Mouse (Mus musculus): Measurements from ENCODE around the gene Epn1.

The Epn1 gene

DNA sequence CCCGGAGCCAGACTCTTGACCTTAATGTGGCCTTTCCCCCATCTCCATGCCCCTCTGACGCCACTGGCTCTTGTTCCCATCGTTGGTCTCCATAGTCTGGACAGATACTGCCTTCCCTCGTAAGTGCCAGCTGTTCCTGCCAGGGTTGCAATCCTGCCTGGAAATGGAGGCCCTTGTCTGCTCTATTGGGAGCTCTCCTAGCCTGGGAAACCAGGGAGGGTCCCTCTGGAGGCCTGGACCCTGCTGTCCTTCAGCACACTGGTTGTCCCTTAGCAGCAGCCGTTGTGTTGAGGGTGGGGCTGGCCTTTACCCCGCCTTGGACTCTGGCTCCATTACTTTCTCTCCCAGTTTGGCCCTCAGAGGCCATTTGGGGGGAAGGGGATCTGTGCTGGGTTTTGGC, 12.3 kb downstream of the Epn1 start:
- DNase-seq (ENCODE audit: low read depth, low spot score): no peak

DNA sequence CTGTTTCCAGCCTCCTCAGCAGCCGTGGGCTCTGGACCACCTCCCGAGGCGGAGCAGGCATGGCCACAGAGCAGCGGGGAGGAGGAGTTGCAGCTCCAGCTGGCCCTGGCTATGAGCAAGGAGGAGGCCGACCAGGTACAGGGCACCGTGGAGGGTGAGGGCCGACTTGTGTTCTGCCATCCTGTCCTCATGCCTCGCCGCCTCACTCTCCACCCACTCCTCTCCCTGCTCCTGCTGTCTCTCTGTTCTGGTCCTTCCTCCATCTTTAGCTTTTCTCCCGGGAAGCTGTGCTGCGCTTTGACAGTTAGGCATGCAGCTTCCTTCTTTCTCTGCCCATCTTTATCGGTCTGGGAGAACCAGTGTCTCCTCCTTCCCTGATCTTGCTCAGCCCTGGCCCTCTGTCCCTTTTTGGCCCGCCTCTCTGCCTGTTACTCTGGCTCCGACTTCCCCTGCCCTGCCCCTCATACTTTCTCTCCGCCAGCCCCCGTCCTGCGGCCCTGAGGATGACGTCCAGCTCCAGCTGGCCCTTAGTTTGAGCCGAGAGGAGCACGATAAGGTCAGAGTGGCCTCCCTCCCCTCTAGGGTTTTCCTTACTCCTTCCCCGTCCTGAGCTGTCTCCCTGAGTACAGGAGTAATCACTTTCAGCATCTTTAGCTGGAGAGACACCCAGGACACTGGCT, 12.9 kb downstream of the Epn1 start:
- DNase-seq (ENCODE audit: low read depth, low spot score): no peak

DNA sequence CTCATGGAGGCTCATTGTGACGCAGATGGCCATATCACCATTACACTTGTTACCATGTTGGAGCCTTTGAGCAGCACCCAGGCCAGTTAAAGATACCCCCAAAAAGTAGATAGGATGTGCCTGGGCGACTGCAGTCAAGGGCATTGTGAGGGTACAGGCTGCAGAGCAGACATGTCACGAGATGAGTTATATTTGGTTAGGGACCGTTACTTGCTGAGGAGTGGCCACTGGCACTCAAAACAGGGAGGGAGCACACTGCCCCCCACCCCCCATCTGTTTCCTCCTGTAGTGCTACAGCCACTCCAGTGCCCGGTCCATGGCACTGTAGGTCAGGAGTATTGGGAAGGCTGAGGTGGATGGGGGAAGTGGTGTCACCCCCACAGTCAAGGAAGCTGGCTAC, 18.7 kb downstream of the Epn1 start:
- no peak for DNase-seq (ENCODE audit: low read depth, low spot score)

DNA sequence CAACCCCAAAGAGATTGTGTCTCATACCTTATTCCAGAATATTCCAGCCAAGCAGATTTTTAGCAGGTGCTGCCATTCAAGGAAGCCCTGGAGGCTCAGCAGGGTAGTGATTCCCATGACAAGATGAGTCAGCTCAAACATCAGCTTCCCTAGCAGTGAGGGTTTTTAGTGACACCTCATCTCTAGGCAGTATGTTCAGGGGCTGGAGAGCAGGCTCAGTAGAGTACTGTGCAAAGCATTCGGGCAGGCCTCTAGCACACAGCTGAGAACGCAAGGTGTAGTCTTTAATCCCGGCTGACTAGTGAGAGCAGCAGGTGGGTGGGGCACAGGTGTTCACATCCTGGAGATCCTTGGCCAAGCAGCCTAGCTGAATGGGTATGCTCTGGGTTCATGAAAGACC, 19.8 kb downstream of the Epn1 start:
- no peak for DNase-seq (ENCODE audit: low read depth, low spot score)

DNA sequence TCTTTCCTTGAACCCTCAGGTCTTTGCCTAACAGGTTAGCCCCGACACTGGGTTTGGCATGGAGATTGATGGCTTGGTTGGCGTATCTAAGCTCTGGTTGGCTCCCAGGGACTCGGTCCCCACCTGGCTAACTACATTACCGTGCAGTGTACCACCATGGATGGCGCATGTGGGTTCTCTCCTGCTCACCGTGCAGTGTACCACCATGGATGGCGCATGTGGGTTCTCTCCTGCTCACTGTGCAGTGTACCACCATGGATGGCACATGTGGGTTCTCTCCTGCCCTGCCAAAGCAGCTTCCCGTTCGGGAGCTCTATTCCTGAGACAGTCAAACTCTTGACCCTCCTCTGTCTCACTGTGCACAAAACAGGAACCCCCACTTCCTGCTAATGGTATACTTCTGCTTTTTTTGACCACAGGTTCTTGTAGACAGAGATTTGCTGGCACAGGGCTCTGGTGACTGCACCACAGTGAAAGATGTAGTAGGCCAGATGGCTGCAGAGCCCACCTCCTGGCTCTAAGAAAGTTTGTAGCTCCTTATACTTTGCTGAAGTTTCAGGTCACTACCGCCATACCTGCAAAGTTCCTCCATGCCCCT, 21.1 kb downstream of the Epn1 start:
- no peak for DNase-seq (ENCODE audit: low read depth, low spot score)

DNA sequence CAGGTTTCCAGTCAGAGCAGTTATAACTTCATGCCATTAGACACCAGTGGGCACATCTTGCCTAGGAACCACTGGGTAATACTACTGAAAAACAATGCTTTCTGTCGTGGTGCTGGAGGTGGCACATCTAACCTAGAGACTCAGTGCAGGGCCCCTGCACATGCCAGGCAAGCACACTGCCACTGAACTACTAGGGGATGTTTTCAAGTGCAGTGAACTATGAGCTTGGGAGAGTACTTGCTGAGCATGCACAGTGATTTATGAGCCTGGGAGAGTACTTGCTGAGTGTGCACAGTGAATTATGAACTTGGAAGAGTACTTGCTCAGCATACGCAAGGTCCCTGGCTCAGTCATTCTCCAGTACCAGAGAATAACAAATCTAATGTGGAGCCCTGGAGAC, 22.5 kb downstream of the Epn1 start:
- DNase-seq (ENCODE audit: low read depth, low spot score): no peak

DNA sequence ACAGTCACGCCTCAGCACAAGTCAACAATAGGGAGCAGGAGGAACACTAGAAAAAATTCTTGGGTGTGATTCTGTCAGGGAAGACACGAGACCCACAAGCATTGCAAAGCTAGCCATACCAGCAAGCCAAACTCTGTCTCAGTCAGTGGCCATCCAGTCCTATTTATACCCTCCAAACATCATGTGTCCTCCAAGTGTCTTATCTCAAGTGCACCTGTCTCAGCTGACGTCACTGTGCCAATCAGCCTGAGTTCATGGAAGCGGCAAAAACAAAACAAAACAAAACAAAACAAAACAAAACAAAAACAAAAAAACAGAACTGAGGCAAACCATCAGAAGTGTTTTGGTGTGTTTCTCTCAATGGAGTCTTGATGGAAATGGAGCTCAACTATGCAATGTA, 28.2 kb downstream of the Epn1 start:
- no peak for DNase-seq (ENCODE audit: low read depth, low spot score)

DNA sequence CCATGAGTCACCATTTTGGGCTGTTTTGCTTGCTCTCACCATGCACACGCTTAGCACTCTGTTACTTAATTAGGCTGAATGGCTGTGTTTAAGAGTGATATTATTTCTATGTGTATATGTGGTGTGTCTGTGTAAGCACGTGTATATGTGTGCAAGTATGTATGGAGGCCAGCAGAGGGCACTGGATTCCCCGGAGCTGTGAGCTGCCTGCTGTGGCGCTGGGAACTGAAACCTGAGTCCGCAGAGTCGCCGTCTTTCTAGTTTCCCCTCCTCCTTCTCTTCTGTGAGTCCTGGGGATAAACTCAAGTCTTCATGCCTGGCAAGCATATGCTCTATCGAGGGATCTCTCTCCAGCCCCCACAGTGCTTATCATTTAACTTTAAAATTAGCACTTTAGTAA, 29.3 kb downstream of the Epn1 start:
- no peak for DNase-seq (ENCODE audit: low read depth, low spot score)

DNA sequence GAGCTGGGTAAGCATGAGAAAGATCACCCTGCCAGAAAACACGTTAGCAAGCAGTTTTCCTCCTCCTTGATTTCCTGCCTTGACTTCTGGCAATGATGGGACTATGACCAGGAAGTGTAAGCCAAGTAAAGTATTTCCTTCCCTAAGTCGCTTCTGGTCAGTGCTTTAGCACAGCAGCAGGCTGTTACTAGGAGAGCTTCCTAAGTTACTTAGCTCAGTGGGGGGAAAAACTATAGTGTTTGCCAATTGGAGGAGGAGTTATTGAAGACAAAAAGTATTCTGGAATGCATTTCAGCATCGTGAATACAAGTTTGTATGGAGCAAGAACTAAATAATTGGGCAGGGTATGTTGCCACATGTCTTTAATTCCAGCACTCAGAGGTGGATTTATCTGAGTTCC, 32.7 kb downstream of the Epn1 start:
- no peak for DNase-seq (ENCODE audit: low read depth, low spot score)

DNA sequence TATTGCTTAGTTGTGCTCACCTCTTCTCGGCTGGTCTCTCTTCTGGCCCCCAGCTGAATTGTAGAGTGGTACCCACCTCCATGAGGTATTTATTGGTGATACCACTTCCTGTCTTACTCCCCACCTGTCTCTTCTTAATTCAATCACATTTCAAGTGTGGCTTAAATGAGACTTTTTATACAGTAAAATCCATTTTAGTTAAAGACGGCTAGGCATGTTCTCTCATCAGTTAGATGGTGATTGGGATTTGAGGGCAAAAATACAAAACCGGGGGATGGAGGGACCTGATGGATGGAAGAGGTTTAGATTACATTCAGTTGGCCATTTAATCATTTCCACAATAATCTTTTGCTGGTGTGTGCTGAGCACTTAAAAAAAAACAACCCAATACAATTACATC, 36.8 kb downstream of the Epn1 start, which contains the start of gene Rfpl4:
TSS of gene Rfpl4 (minus strand) at position 101 of the 400 bp plus-strand sequence.
- DNase-seq (ENCODE audit: low read depth, low spot score): no peak

DNA sequence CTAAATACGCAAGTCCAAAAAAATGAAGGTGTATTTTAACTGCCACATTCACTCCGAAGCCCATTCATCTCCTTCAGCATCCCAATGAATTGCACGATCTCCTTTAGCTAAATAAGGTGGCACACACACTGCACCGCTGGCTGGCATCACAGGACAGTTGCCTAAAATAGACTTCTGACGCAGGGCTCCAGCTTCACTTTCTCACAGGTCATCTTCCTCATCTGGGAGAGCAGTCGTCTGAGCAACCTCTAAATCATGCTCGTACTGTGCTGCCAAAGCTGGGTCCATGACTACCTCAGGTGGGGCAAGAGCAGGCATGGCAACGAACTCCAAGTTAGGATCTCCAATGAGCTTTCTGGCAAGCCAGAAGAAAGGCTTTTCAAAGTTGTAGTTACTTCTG, 45.0 kb downstream of the Epn1 start:
- DNase-seq (ENCODE audit: low read depth, low spot score): no peak

DNA sequence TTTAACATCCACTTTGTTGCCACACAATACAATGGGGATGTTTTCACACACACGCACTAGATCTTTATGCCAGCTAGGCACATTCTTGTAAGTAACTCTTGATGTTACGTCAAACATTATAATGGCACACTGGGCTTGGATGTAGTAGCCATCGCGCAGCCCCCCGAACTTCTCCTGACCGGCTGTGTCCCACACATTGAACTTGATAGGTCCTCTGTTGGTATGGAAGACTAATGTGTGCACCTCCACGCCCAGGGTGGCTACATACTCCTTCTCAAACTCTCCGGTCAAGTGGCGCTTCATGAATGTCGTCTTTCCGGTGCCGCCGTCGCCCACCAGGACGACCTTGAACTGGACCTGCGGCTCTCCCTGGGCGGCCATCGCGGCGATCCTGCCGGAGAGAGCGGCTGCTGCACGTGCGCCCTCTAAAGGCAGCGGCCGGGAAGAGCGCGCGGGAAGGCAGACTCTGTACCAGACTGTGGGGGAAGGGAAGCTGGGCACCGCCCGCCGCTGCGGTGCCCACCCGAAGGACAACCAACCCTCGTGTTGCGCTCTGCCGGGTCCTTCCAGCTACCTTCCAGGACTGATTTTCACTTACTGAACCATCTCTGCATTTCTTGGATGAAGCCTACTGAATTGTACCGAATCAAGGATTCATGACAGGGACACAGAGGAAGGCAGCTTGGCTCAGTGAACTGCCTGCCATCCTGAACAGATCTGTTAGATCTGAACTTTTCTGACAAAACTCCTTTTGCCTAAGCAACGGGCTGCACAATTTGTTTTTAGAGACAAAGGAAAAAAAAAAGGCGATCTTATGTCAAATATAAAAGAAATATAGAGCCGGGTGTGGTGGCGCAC, 45.7 kb downstream of the Epn1 start, which contains the start of gene Rasl2-9:
TSS of gene Rasl2-9 (minus strand) at position 402 of the 858 bp plus-strand sequence.
- peak; percentile 8 for DNase-seq (ENCODE audit: low read depth, low spot score)
